Mouse (Mus musculus) telencephalon, adult 2 months (tissue): ENCODE measurements around the gene Ubtd2.
A peak's percentile ranks its signal among the peaks of the same experiment; 100 is the strongest.

Experiments
- DNase-seq: peaks from one replicate; pipeline ENCODE4 v3.0.0-alpha.2; 2011; ENCODE audit warnings: low read depth, low spot score

The Ubtd2 gene

GRCm38 (mm10) chr11:32454800-32455506 is at the start of gene Ubtd2:
TSS of gene Ubtd2 (plus strand) at chr11:32455370.
- peak; percentile 73 for DNase-seq

- DNase-seq = no peak
Measured at GRCm38 (mm10) chr11:32407863-32408262, 47.3 kb upstream of the Ubtd2 start.

GRCm38 (mm10) chr11:32409052-32409451 is 46.1 kb upstream of the Ubtd2 start:
- no peak for DNase-seq

GRCm38 (mm10) chr11:32409823-32410562 is 45.2 kb upstream of the Ubtd2 start:
- DNase-seq = no peak

- DNase-seq = no peak
Measured at GRCm38 (mm10) chr11:32420001-32420400, 35.2 kb upstream of the Ubtd2 start.

- no peak for DNase-seq
Measured at GRCm38 (mm10) chr11:32423311-32423710, 31.9 kb upstream of the Ubtd2 start.

- DNase-seq = no peak
Measured at GRCm38 (mm10) chr11:32424600-32424999, 30.6 kb upstream of the Ubtd2 start.

GRCm38 (mm10) chr11:32425043-32425658 is 30.0 kb upstream of the Ubtd2 start:
- no peak for DNase-seq

GRCm38 (mm10) chr11:32427537-32427936 is 27.6 kb upstream of the Ubtd2 start:
- DNase-seq = no peak

- no peak for DNase-seq
Measured at GRCm38 (mm10) chr11:32435410-32436060, 19.6 kb upstream of the Ubtd2 start.

- DNase-seq = peak; percentile 50
Measured at GRCm38 (mm10) chr11:32442576-32442975, 12.6 kb upstream of the Ubtd2 start.

- no peak for DNase-seq
Measured at GRCm38 (mm10) chr11:32444266-32444665, 10.9 kb upstream of the Ubtd2 start.

- no peak for DNase-seq
Measured at GRCm38 (mm10) chr11:32445135-32445534, 10.0 kb upstream of the Ubtd2 start.

GRCm38 (mm10) chr11:32445637-32446226 is 9.4 kb upstream of the Ubtd2 start:
- no peak for DNase-seq

- no peak for DNase-seq
Measured at GRCm38 (mm10) chr11:32450216-32450615, 5.0 kb upstream of the Ubtd2 start.

- no peak for DNase-seq
Measured at GRCm38 (mm10) chr11:32451306-32451705, 3.9 kb upstream of the Ubtd2 start.

GRCm38 (mm10) chr11:32452745-32453144 is 2.4 kb upstream of the Ubtd2 start:
- DNase-seq = no peak

GRCm38 (mm10) chr11:32453353-32453915 is 1.7 kb upstream of the Ubtd2 start:
- DNase-seq = peak; percentile 61

GRCm38 (mm10) chr11:32454231-32454799 is 855 bp upstream of the Ubtd2 start:
- DNase-seq = no peak

- DNase-seq = no peak
Measured at GRCm38 (mm10) chr11:32455507-32456141, 454 bp downstream of the Ubtd2 start.

- DNase-seq = no peak
Measured at GRCm38 (mm10) chr11:32456356-32456755, 1.2 kb downstream of the Ubtd2 start.
